Mouse (Mus musculus) gastrocnemius, postnatal 4 days (tissue): Measurements from ENCODE around the gene Scamp4. TPM values are rescaled to one million over a fixed set of nuclear protein-coding genes. Genes with fewer than 3 reads are reported as not detected.

Source experiments
- DNase-seq, 2 experiments: peaks; one replicate each; pipeline ENCODE4 v3.0.0; 2021 to 2022; ENCODE audit warnings: low spot score in 2 of 2, mixed read lengths in 2 of 2
- long read RNA-seq, 2 experiments: library from polyadenylated mRNA; stranded (forward); transcript quantifications; one replicate each; pipeline ENCODE4 v2.0.0; 2021
- total RNA-seq, 2 experiments: library from RNA; stranded (reverse); gene quantifications; 2 replicates each; pipeline ENCODE4 v1.2.3; 2021

Scamp4 gene
- 10 to 100 TPM; 27.4 to 27.9 TPM for total RNA-seq
- long read RNA-seq, experiment 1, transcript Scamp4-201 (7 exons, 1,804 nt): major isoform, 38 of 68 reads
- long read RNA-seq, experiment 1, partial matches to known transcripts: 8 of 68 reads
- long read RNA-seq, experiment 1, other reads (novel, unspliced or antisense): 15 of 68 reads
- long read RNA-seq, experiment 2, transcript Scamp4-201 (7 exons, 1,804 nt): major isoform, 53 of 72 reads
- long read RNA-seq, experiment 2, partial matches to known transcripts: 3 of 72 reads
- long read RNA-seq, experiment 2, other reads (novel, unspliced or antisense): 13 of 72 reads

GRCm38 (mm10) chr10:80602698-80603325, at the start of gene Scamp4, which contains the start of gene Adat3:
Gene Scamp4, plus strand, starts transcription at chr10:80602872.
Gene Adat3, plus strand, starts transcription at chr10:80602880.
- peak; percentile 82 to 95 for DNase-seq

- DNase-seq: no peak
Measured at GRCm38 (mm10) chr10:80553575-80553974, 49.1 kb upstream of the Scamp4 start.

GRCm38 (mm10) chr10:80553997-80554396, 48.7 kb upstream of the Scamp4 start:
- DNase-seq: no peak

- DNase-seq: peak in 1 of 2 experiments; percentile 78
Measured at GRCm38 (mm10) chr10:80557346-80557965, 45.2 kb upstream of the Scamp4 start.

GRCm38 (mm10) chr10:80559431-80559830, 43.2 kb upstream of the Scamp4 start:
- no peak for DNase-seq

- DNase-seq: no peak
Measured at GRCm38 (mm10) chr10:80560621-80561020, 42.1 kb upstream of the Scamp4 start.

GRCm38 (mm10) chr10:80561116-80561944, 41.3 kb upstream of the Scamp4 start, which contains the start of gene Rexo1:
Gene Rexo1, minus strand, starts transcription at chr10:80561560.
- peak; percentile 75 to 93 for DNase-seq

- peak; percentile 75 to 82 for DNase-seq
Measured at GRCm38 (mm10) chr10:80566375-80567092, 36.1 kb upstream of the Scamp4 start.

GRCm38 (mm10) chr10:80568876-80569275, 33.8 kb upstream of the Scamp4 start:
- DNase-seq: peak in 1 of 2 experiments; percentile 21

GRCm38 (mm10) chr10:80569664-80570066, 33.0 kb upstream of the Scamp4 start:
- DNase-seq: peak; percentile 59 to 77

GRCm38 (mm10) chr10:80570419-80570818, 32.3 kb upstream of the Scamp4 start:
- DNase-seq: peak in 1 of 2 experiments; percentile 16

GRCm38 (mm10) chr10:80570871-80571836, 31.5 kb upstream of the Scamp4 start:
- DNase-seq: peak in 1 of 2 experiments; percentile 32

GRCm38 (mm10) chr10:80572477-80572876, 30.2 kb upstream of the Scamp4 start:
- DNase-seq: no peak

- DNase-seq: no peak
Measured at GRCm38 (mm10) chr10:80573944-80574343, 28.7 kb upstream of the Scamp4 start.

GRCm38 (mm10) chr10:80574896-80575295, 27.8 kb upstream of the Scamp4 start:
- DNase-seq: no peak

GRCm38 (mm10) chr10:80575925-80576324, 26.7 kb upstream of the Scamp4 start:
- DNase-seq: no peak

GRCm38 (mm10) chr10:80576351-80577194, 26.1 kb upstream of the Scamp4 start:
- DNase-seq: peak in 1 of 2 experiments; percentile 59
